Mouse (Mus musculus) thymus, adult 2 months (tissue): ENCODE results near the gene Adamts7. TPM values are rescaled to one million over a fixed set of nuclear protein-coding genes. Genes with fewer than 3 reads are reported as not detected.

Source experiments
- DNase-seq: peaks from one replicate; pipeline ENCODE4 v3.0.0; 2021
- H3K27ac ChIP-seq: fragments of 200-500 bp; 2 replicates; pipeline ENCODE4 v1.5.1; 2012; ENCODE audit warnings: low read length, control low read depth; ENCODE audit not compliant: control insufficient read depth, insufficient read depth
- H3K27me3 ChIP-seq: fragments of 200-500 bp; 2 replicates; pipeline ENCODE4 v1.6.1; 2012; ENCODE audit warnings: mild to moderate bottlenecking, low read length, moderate library complexity, mixed read lengths; ENCODE audit not compliant: control insufficient read depth, insufficient read depth
- H3K36me3 ChIP-seq: fragments of 200-500 bp; 2 replicates; pipeline ENCODE4 v1.6.1; 2012; ENCODE audit warnings: mild to moderate bottlenecking, low read length, moderate library complexity; ENCODE audit not compliant: control insufficient read depth, insufficient read depth
- H3K4me1 ChIP-seq: fragments of 200-500 bp; replicated peaks from 2 replicates; pipeline ENCODE4 v1.6.1; 2012; ENCODE audit warnings: low read length; ENCODE audit not compliant: control insufficient read depth, insufficient read depth
- H3K4me3 ChIP-seq: fragments of 200-500 bp; 2 replicates; pipeline ENCODE4 v1.5.1; 2012; ENCODE audit warnings: mild to moderate bottlenecking, low read length, control low read depth, moderate library complexity; ENCODE audit not compliant: control insufficient read depth, insufficient read depth
- CTCF ChIP-seq: fragments of 200-500 bp; IDR thresholded peaks from 2 replicates; pipeline ENCODE4 v1.5.1; 2012; ENCODE audit warnings: mild to moderate bottlenecking, control low read depth, low read length, moderate library complexity, borderline replicate concordance; ENCODE audit not compliant: control insufficient read depth, poor library complexity, insufficient read depth; ENCODE audit errors: extremely low read depth
- POLR2A ChIP-seq: fragments of 200-500 bp; IDR thresholded peaks from 2 replicates; pipeline ENCODE4 v1.6.1; 2012; ENCODE audit warnings: mild to moderate bottlenecking, low read length, control low read depth, moderate library complexity; ENCODE audit not compliant: control insufficient read depth, poor library complexity, insufficient read depth; ENCODE audit errors: extremely low read depth
- WGBS: fragments of 180-500 bp; shearing (Covaris S2); methylation state at CpG from one replicate; pipeline ENCODE4 v1.1.7; 2018; 5-methylcytosine and 5-hydroxymethylcytosine counted together
- polyA plus RNA-seq: library from polyadenylated mRNA; depleted of rRNA; stranded (reverse); fragments of >200 nt; gene quantifications from 2 replicates; pipeline ENCODE4 v1.2.3, GENCODE M21; 2012

The Adamts7 gene
- polyA plus RNA-seq, 1 experiment = 5.0 TPM

GRCm38 (mm10) chr9:90216259-90217001 lies 53.6 kb downstream of the Adamts7 start:
- 93% methylated on average over 11 of the region's 11 CpGs for WGBS
- Histone ChIP-seq H3K36me3 (peaks cover 65% of the 10 kb centered on the region), H3K4me3 (no peak overlapping the region), H3K27me3 (no peaks in the 10 kb centered on the region), H3K4me1 (peaks cover 3% of the 10 kb centered on the region; the same call in 1 of the 2 replicates), H3K27ac (no peak overlapping the region)
- TF ChIP-seq POLR2A (no peak), CTCF (no peak)
- DNase-seq = no peak

GRCm38 (mm10) chr9:90217501-90217900 lies 54.6 kb downstream of the Adamts7 start:
- 98% methylated on average over 4 of the region's 4 CpGs for WGBS
- DNase-seq = no peak
- no peak overlapping the region for H3K27ac ChIP-seq

GRCm38 (mm10) chr9:90222275-90222674 lies 59.4 kb downstream of the Adamts7 start:
- peaks cover 84% of the 10 kb centered on the region for H3K36me3 ChIP-seq
- H3K4me3 ChIP-seq = no peak overlapping the region
- no peak overlapping the region for H3K27ac ChIP-seq
- H3K4me1 ChIP-seq = no peaks in the 10 kb centered on the region
- TF ChIP-seq CTCF = no peak
- TF ChIP-seq POLR2A = no peak
- DNase-seq = no peak
- WGBS = 99% methylated on average over 3 of the region's 3 CpGs
- H3K27me3 ChIP-seq = no peaks in the 10 kb centered on the region

More at GRCm38 (mm10) chr9:90217501-90217900, 54.6 kb downstream of the Adamts7 start:
- TF ChIP-seq CTCF (no peak), POLR2A (no peak)
- H3K4me1 ChIP-seq = peaks cover 3% of the 10 kb centered on the region; the same call in 1 of the 2 replicates
- peaks cover 69% of the 10 kb centered on the region for H3K36me3 ChIP-seq
- no peaks in the 10 kb centered on the region for H3K27me3 ChIP-seq
- no peak overlapping the region for H3K4me3 ChIP-seq

GRCm38 (mm10) chr9:90226081-90226741 lies 63.3 kb downstream of the Adamts7 start:
- Histone ChIP-seq H3K4me3 (no peak overlapping the region), H3K4me1 (no peaks in the 10 kb centered on the region), H3K27ac (no peak overlapping the region), H3K27me3 (no peaks in the 10 kb centered on the region), H3K36me3 (peaks cover 56% of the 10 kb centered on the region)
- WGBS = 92% methylated on average over 21 of the region's 21 CpGs
- TF ChIP-seq POLR2A (no peak), CTCF (no peak)
- no peak for DNase-seq

- WGBS = 97% methylated on average over 2 of the region's 2 CpGs
- DNase-seq = no peak
- H3K27me3 ChIP-seq = no peaks in the 10 kb centered on the region
- H3K4me1 ChIP-seq = no peaks in the 10 kb centered on the region
- H3K36me3 ChIP-seq = peaks cover 56% of the 10 kb centered on the region
- H3K27ac ChIP-seq = no peak overlapping the region
- TF ChIP-seq CTCF (no peak), POLR2A (no peak)
- no peak overlapping the region for H3K4me3 ChIP-seq
Observed at GRCm38 (mm10) chr9:90226742-90227096, 63.9 kb downstream of the Adamts7 start.

- Histone ChIP-seq H3K4me3 (no peak overlapping the region), H3K36me3 (peaks cover 52% of the 10 kb centered on the region), H3K4me1 (peaks cover 4% of the 10 kb centered on the region), H3K27ac (no peak overlapping the region), H3K27me3 (no peaks in the 10 kb centered on the region)
- no peak for DNase-seq
- TF ChIP-seq POLR2A (no peak), CTCF (no peak)
- WGBS = 90% methylated on average over 12 of the region's 12 CpGs
Observed at GRCm38 (mm10) chr9:90227171-90227570, 64.3 kb downstream of the Adamts7 start.
